Mouse (Mus musculus): ENCODE measurements around the gene Cd274.

Gene Cd274

GRCm38 (mm10) chr19:29364076-29364475, 3.2 kb upstream of the Cd274 start:
- no peak for DNase-seq (ENCODE audit: low read depth, low spot score)

DNA sequence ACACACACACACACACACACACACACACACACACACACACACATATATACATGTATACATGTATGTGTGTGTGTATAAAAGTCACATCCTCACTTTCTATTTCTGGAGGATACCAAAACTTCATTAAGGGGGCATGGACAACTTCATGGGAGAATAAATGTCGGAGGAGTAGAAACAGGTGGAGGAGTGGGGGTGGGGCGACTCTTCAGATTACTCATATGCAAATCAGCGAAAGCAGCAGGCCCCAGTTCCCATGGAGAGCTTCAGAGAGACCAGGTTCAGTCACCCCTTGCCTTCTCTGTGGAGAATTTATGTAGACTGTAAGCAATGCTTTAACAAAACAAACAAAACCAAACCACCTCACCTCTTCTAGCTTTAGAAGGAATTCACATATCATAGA, 2.1 kb upstream of the Cd274 start:
- peak; percentile 21 for DNase-seq (ENCODE audit: low read depth, low spot score)

- DNase-seq (ENCODE audit: low read depth, low spot score) = no peak
Observed at GRCm38 (mm10) chr19:29366226-29366968, 858 bp upstream of the Cd274 start.

GRCm38 (mm10) chr19:29368041-29368440, 786 bp downstream of the Cd274 start:
- DNase-seq (ENCODE audit: low read depth, low spot score) = no peak

DNA sequence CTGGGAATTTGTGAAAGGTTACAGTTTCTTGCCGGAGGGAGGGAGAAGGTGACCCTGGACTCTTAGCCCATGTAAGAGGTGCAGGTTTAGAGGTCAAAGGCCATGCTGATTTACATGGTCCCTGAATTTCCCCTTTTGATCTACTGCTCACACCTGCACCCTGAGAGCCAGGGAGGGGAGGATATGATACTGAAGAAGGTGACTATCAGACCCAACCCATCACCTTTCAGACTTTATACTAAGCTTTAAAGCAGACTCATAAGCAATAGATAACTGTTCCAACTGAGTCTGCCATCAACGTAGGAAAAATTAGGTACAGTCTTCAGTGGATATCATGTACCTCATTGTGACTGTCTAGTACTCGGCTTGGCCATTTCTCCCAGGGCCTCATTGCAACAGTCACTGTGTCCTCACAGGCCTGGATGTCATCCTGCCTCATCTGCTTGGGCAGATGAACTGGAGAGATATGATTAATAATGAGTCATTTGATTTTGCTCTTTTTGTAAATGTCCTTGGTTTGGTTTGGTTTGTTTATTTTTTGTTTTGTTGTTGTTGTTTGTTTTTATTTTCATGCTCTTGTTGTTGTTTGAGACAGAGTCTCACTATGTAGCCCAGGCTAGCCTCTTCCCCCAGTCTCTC, 1.5 kb downstream of the Cd274 start:
- no peak for DNase-seq (ENCODE audit: low read depth, low spot score)

GRCm38 (mm10) chr19:29370112-29370511, 2.9 kb downstream of the Cd274 start:
- DNase-seq (ENCODE audit: low read depth, low spot score) = no peak

DNA sequence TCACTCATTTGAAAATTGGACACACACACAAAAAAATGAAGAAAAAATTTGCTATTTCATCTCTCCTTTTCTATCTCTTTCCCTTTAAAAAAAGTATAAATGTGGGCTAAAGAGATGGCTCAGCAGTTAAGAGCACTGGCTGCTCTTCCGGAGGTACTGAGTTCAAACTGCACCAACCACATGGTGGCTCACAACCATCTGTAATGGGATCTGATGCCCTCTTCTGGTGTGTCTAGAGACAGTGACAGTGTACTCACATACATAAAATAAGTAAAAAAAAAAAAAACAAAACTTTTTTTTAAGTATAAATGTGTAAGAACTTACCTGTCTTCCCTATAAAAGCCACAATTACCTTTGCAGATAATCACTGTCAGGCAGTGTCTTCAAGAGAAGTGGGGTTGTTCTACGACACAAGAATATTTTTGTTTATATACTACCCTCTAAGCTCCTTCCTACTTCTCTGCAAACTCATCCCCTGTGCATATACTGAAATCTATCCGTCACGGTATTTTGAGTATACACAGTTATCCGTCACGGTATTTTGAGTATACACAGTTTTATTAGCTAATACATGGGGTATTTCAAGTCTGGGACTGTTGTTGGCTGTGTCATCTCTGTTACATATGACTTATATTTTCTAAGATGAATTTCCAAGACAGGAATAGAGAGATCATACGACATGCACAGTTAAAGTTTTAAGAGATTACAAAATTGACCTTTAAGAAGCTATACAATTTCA, 3.5 kb downstream of the Cd274 start:
- no peak for DNase-seq (ENCODE audit: low read depth, low spot score)

GRCm38 (mm10) chr19:29371284-29372081, 4.2 kb downstream of the Cd274 start:
- DNase-seq (ENCODE audit: low read depth, low spot score) = no peak

- peak; percentile 69 for DNase-seq (ENCODE audit: low read depth, low spot score)
Observed at GRCm38 (mm10) chr19:29372138-29372537, 4.9 kb downstream of the Cd274 start.

DNA sequence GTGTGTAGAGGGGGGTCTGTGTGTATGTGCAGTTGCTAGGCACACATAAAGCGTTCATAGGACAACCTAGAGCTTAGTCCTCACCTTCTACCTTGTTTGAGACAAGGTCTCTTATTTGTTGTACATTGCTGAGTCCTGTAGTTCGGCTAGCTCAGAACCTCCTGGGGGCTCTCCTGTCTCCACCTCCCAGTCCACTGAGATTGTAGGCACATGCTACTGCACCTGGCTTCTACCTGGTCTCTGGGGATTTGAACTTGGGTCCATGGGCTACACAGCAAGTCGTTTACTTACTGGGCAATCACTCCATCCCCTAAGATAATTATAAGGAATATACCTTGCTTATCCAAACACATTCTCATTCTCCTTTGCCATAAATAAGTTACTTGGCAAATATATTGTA, 5.4 kb downstream of the Cd274 start:
- no peak for DNase-seq (ENCODE audit: low read depth, low spot score)

DNA sequence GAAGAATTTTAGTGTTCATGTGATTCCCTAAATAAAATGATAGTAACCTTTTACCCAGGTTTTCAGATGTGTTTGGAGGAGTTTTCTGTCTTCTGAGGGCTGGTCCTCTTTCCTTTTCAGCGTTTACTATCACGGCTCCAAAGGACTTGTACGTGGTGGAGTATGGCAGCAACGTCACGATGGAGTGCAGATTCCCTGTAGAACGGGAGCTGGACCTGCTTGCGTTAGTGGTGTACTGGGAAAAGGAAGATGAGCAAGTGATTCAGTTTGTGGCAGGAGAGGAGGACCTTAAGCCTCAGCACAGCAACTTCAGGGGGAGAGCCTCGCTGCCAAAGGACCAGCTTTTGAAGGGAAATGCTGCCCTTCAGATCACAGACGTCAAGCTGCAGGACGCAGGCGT, 6.2 kb downstream of the Cd274 start:
- DNase-seq (ENCODE audit: low read depth, low spot score) = peak; percentile 40

DNA sequence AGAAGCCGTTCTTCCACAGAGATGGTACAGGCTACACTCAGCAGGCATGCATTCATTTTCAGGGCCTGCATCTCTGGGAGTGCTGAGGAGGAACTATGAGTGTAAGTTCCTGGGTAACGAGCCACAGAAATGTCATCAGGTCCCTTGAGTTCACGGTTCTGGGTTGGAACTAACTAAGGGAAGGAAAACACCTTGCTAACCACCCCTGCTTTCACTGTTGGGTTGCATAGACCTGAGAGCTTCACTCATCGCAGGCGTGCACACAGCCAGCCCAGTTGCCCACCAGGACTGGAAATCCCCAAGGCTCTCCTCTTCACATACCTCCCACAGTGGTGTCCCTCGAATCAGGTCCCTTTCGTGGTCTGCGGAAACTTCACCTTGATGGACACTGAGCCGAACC, 7.7 kb downstream of the Cd274 start:
- no peak for DNase-seq (ENCODE audit: low read depth, low spot score)

DNA sequence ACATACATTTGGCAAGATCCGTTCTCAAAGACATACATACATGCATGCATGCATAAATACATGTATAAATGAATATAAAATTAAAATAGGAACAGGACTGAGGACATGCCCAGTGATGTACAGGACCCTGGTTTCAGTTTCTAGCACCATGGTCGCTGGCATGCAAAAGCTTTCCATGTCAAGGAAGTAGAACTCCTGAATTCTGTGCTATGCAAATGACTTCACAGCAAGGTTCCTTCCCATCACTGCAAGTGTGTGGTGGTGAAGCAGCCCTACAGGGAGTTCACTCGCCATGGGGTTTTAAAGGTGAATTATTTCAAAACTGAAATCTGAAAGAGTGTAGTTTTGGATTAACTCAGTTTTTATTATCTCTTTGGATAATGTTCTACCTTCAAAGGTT, 9.1 kb downstream of the Cd274 start:
- no peak for DNase-seq (ENCODE audit: low read depth, low spot score)

- DNase-seq (ENCODE audit: low read depth, low spot score) = no peak
Observed at GRCm38 (mm10) chr19:29379839-29380603, 12.8 kb downstream of the Cd274 start.

GRCm38 (mm10) chr19:29383368-29383767, 16.1 kb downstream of the Cd274 start:
- DNase-seq (ENCODE audit: low read depth, low spot score) = no peak

DNA sequence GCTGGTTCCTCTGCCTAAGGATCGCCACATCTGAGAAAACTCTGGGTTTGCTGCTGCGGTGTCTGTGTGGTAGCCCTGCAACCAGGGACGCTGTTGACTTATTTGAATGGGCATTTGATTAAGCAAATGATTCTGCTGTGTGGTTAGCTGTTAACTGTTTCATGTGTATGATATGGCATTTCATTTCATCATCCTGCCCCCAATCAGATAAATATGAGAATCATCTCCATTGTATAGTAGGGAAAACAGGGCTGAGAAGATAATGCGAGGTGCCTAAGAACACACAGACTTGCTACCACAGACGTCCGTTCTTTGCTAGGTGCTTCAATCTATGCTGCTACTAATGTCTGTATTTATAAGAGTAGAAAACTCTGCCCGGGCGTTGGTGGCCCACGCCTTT, 17.2 kb downstream of the Cd274 start:
- DNase-seq (ENCODE audit: low read depth, low spot score) = no peak

GRCm38 (mm10) chr19:29384994-29385393, 17.7 kb downstream of the Cd274 start:
- peak; percentile 38 for DNase-seq (ENCODE audit: low read depth, low spot score)

GRCm38 (mm10) chr19:29385822-29386221, 18.6 kb downstream of the Cd274 start:
- peak; percentile 12 for DNase-seq (ENCODE audit: low read depth, low spot score)

GRCm38 (mm10) chr19:29388818-29389217, 21.6 kb downstream of the Cd274 start:
- DNase-seq (ENCODE audit: low read depth, low spot score) = no peak

- DNase-seq (ENCODE audit: low read depth, low spot score) = no peak
Observed at GRCm38 (mm10) chr19:29390483-29390882, 23.2 kb downstream of the Cd274 start.

DNA sequence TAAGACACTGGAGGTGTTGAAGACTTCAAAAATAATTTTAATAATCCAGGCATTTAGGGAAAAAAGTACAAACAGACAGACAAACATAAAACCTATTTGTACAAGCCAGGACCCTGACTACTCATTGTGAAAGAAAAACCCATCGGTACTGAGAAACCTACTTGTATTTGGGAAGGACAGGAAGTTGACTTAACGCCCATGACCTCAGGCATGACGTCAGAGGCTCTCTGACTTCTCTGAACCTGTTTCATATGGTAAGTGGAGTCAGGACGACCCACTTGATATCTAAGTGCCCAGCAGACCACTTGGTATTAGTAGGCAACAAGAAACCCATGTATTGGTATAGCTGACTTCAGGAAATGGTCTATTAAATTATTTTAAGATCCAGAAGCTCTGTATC, 24.0 kb downstream of the Cd274 start:
- DNase-seq (ENCODE audit: low read depth, low spot score) = no peak
